Mouse (Mus musculus): ENCODE data around the gene Nme4. TPM values are rescaled to one million over a fixed set of nuclear protein-coding genes. Genes with fewer than 3 reads are reported as not detected.

Gene Nme4
- total and polyA plus RNA-seq, 3 experiments: 23.3 to 118 (median 48.5) TPM

DNA sequence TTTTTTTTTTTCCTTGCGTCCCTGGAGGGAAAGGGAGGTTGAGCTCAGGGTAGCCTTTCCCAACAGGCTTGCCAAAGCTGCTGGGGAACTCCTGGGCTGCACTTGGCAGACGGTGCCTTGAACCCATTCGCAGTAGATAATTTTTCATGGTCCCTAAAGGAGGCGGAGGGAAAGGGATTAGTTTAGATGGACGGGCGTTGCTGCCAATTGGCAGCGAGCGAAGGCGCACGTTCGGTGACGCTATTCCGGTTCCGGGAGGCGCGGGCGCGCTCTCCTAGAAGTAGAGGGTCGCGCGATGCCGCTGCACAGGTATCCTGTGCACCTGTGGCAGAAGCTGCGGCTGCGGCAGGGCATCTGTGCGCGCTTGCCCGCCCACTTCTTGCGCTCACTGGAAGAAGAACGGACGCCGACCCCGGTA is 27.9 kb upstream of the Nme4 start, which contains the start of gene Mrpl28:
Mrpl28 (plus strand) TSS at position 234 of the 418 bp plus-strand sequence.
- H3K9me3 ChIP-seq (replicated peaks): no peaks in the 10 kb centered on the region
- peaks cover 46% of the 10 kb centered on the region for H3K4me1 ChIP-seq (ENCODE audit: insufficient read depth, low read depth, low read length)
- peaks cover 8% of the 10 kb centered on the region; the same call in 1 of the 2 replicates for H3K27me3 ChIP-seq (ENCODE audit: insufficient read depth, low read length)
- H3K4me3 ChIP-seq (ENCODE audit: low read depth, low read length): peak within 1 kb of the TSS; percentile 86
- DNase-seq (ENCODE audit: low spot score) (peak; percentile 92), ATAC-seq (ENCODE audit: extremely low read depth, insufficient number of reproducible peaks, low FRiP score, poor library complexity, severe bottlenecking) (peak; percentile 89)
- H3K36me3 ChIP-seq (replicated peaks): peaks cover 48% of the 10 kb centered on the region
- TF ChIP-seq POLR2AphosphoS5 (IDR thresholded peaks at IDR 0.05; ENCODE audit: insufficient replicate concordance, low read depth, low read length) (no peak), TAL1 (conservative IDR thresholded peaks at IDR 0.05; ENCODE audit: low read depth, low read length) (no peak), GATA2 (IDR thresholded peaks at IDR 0.05; ENCODE audit: borderline replicate concordance, low read depth, low read length) (no peak), GATA1 (IDR thresholded peaks at IDR 0.05; ENCODE audit: borderline replicate concordance, low read length) (no peak), CTCF (IDR thresholded peaks at IDR 0.05; ENCODE audit: low read depth, low read length) (no peak)

DNA sequence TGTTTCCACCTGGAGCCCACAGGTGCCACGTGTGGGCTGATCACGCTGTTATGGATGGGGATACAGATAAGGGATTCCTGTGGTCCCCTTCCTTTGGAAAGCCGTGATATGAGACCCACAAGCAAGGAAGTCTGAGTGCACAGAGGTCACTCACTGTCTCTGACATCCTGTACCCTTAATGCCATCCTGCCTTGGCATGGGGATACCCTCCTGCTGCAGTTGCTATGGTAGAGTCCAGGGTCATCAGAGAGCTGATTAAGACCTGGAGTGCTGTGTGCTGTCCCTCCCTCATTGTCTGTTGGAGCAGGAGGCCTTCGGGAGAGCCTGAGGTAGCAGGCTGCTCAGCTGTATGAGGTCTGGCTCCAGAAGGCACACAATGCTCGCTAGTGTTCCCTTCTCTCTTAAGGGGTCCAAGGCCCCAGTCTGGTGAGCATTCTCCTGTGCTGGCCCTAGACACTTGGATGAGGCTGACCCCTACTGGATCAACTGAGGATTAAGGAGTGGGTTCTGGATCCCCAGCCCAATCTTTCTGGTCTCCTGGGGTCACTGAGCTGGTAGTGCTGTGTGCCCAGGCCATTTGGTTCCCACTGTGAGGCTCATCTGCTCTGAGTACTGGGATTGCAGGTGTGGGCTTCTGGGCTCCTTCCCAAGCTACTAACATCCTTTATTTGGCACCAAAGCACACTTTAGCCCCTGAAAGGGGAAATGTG is 27.2 kb upstream of the Nme4 start:
- Histone ChIP-seq H3K4me3 (ENCODE audit: low read depth, low read length) (no peak overlapping the region), H3K9me3 (replicated peaks) (no peaks in the 10 kb centered on the region), H3K36me3 (replicated peaks) (peaks cover 43% of the 10 kb centered on the region), H3K4me1 (ENCODE audit: insufficient read depth, low read depth, low read length) (peaks cover 46% of the 10 kb centered on the region), H3K27me3 (ENCODE audit: insufficient read depth, low read length) (peaks cover 8% of the 10 kb centered on the region; the same call in 1 of the 2 replicates)
- DNase-seq (ENCODE audit: low spot score) (no peak), ATAC-seq (ENCODE audit: extremely low read depth, insufficient number of reproducible peaks, low FRiP score, poor library complexity, severe bottlenecking) (no peak)
- TF ChIP-seq CTCF (IDR thresholded peaks at IDR 0.05; ENCODE audit: low read depth, low read length) (no peak), POLR2AphosphoS5 (IDR thresholded peaks at IDR 0.05; ENCODE audit: insufficient replicate concordance, low read depth, low read length) (no peak), TAL1 (conservative IDR thresholded peaks at IDR 0.05; ENCODE audit: low read depth, low read length) (no peak), GATA2 (IDR thresholded peaks at IDR 0.05; ENCODE audit: borderline replicate concordance, low read depth, low read length) (no peak), GATA1 (IDR thresholded peaks at IDR 0.05; ENCODE audit: borderline replicate concordance, low read length) (no peak)

- DNase-seq (ENCODE audit: low spot score) (peak; percentile 59), ATAC-seq (ENCODE audit: extremely low read depth, insufficient number of reproducible peaks, low FRiP score, poor library complexity, severe bottlenecking) (0 out of 2 replicates have a peak, but pooled peaks have one; percentile 17)
- Histone ChIP-seq H3K4me3 (ENCODE audit: low read depth, low read length) (peak overlapping the region; percentile 47; the same call in 1 of the 2 replicates), H3K27me3 (ENCODE audit: insufficient read depth, low read length) (peaks cover 25% of the 10 kb centered on the region), H3K36me3 (replicated peaks) (peaks cover 23% of the 10 kb centered on the region), H3K9me3 (replicated peaks) (no peaks in the 10 kb centered on the region), H3K4me1 (ENCODE audit: insufficient read depth, low read depth, low read length) (peaks cover 39% of the 10 kb centered on the region)
- no peak for TF ChIP-seq TAL1 (conservative IDR thresholded peaks at IDR 0.05; ENCODE audit: low read depth, low read length)
- peak; percentile 79 for TF ChIP-seq CTCF (IDR thresholded peaks at IDR 0.05; ENCODE audit: low read depth, low read length)
Measured at GRCm38 (mm10) chr17:26119766-26120710, 24.6 kb upstream of the Nme4 start.

- Histone ChIP-seq H3K9me3 (replicated peaks) (no peaks in the 10 kb centered on the region), H3K4me3 (ENCODE audit: low read depth, low read length) (no peak overlapping the region), H3K36me3 (replicated peaks) (peaks cover 8% of the 10 kb centered on the region), H3K4me1 (ENCODE audit: insufficient read depth, low read depth, low read length) (peaks cover 41% of the 10 kb centered on the region), H3K27me3 (ENCODE audit: insufficient read depth, low read length) (peaks cover 43% of the 10 kb centered on the region)
- TF ChIP-seq TAL1 (conservative IDR thresholded peaks at IDR 0.05; ENCODE audit: low read depth, low read length): no peak
- TF ChIP-seq GATA1 (IDR thresholded peaks at IDR 0.05; ENCODE audit: borderline replicate concordance, low read length): no peak
- no peak for TF ChIP-seq GATA2 (IDR thresholded peaks at IDR 0.05; ENCODE audit: borderline replicate concordance, low read depth, low read length)
- no peak for TF ChIP-seq CTCF (IDR thresholded peaks at IDR 0.05; ENCODE audit: low read depth, low read length)
- TF ChIP-seq POLR2AphosphoS5 (IDR thresholded peaks at IDR 0.05; ENCODE audit: insufficient replicate concordance, low read depth, low read length): no peak
- DNase-seq (ENCODE audit: low spot score): no peak
- no peak for ATAC-seq (ENCODE audit: extremely low read depth, insufficient number of reproducible peaks, low FRiP score, poor library complexity, severe bottlenecking)
Measured at GRCm38 (mm10) chr17:26116503-26117258, 21.3 kb upstream of the Nme4 start.

GRCm38 (mm10) chr17:26115956-26116487 is 20.6 kb upstream of the Nme4 start:
- DNase-seq (ENCODE audit: low spot score) (no peak), ATAC-seq (ENCODE audit: extremely low read depth, insufficient number of reproducible peaks, low FRiP score, poor library complexity, severe bottlenecking) (no peak)
- H3K4me1 ChIP-seq (ENCODE audit: insufficient read depth, low read depth, low read length): peaks cover 42% of the 10 kb centered on the region
- TF ChIP-seq CTCF (IDR thresholded peaks at IDR 0.05; ENCODE audit: low read depth, low read length) (no peak), GATA2 (IDR thresholded peaks at IDR 0.05; ENCODE audit: borderline replicate concordance, low read depth, low read length) (no peak), TAL1 (conservative IDR thresholded peaks at IDR 0.05; ENCODE audit: low read depth, low read length) (no peak), GATA1 (IDR thresholded peaks at IDR 0.05; ENCODE audit: borderline replicate concordance, low read length) (no peak), POLR2AphosphoS5 (IDR thresholded peaks at IDR 0.05; ENCODE audit: insufficient replicate concordance, low read depth, low read length) (no peak)
- H3K4me3 ChIP-seq (ENCODE audit: low read depth, low read length): no peak overlapping the region
- peaks cover 8% of the 10 kb centered on the region for H3K36me3 ChIP-seq (replicated peaks)
- peaks cover 49% of the 10 kb centered on the region for H3K27me3 ChIP-seq (ENCODE audit: insufficient read depth, low read length)
- no peaks in the 10 kb centered on the region for H3K9me3 ChIP-seq (replicated peaks)
